Mouse (Mus musculus): Measurements from ENCODE around the gene Cox4i1. TPM values are rescaled to one million over a fixed set of nuclear protein-coding genes. Genes with fewer than 3 reads are reported as not detected.

The Cox4i1 gene
- polyA plus RNA-seq (2014; fragmentation: Illumina TruSeq; extraction: RNeasy Lipid Tissue Mini Kit (QIAGEN cat#74804); ENCODE audit: insufficient read depth, low read depth, low replicate concordance) = 876 TPM

GRCm38 (mm10) chr8:120667561-120668373 lies at the start of gene Cox4i1, which contains the start of gene Gm27021:
TSS of gene Cox4i1 (plus strand) at chr8:120668222.
TSS of gene Gm27021 (minus strand) at chr8:120668079.

GRCm38 (mm10) chr8:120647532-120647931 lies 20.5 kb upstream of the Cox4i1 start, which contains the start of gene 1190005I06Rik:
TSS of gene 1190005I06Rik (minus strand) at chr8:120647632.

DNA sequence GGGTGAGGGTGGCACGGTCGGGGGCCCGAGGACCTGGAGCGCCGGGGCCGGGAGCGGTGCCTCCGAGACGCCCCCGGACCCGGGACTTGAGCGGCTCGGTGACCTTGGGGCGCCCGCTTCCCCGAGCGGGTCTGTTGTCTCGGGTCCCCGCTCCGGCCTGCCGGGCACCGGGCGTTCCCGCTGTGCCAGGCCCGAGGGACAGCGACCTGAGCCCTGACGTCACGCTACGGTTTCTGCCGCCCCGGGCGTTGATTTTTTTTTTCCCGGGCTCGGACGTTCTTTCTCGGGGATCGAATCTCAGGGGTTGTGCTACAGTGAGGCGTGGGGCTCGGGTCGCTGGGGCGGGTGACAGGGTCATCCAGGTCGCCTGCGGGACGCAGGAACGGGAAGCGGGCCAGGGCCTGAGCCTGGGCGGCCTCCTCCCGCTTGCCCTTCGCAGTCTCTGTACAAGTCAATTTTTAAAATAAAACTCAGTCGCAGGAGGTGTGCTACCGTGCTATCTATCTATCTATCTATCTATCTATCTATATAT lies 418 bp downstream of the Cox4i1 start, which contains the start of gene Emc8:
Emc8 (minus strand) TSS at position 200 of the 532 bp plus-strand sequence.

Other genes with a start within 250 kb of the Cox4i1 start
- 1.2 TPM for gene Gins2, start 78.9 kb upstream of the Cox4i1 start, polyA plus RNA-seq (2014; fragmentation: Illumina TruSeq; extraction: RNeasy Lipid Tissue Mini Kit (QIAGEN cat#74804); ENCODE audit: insufficient read depth, low read depth, low replicate concordance)
- 2.8 TPM for gene 1190005I06Rik, start 20.6 kb upstream of the Cox4i1 start, polyA plus RNA-seq (2014; fragmentation: Illumina TruSeq; extraction: RNeasy Lipid Tissue Mini Kit (QIAGEN cat#74804); ENCODE audit: insufficient read depth, low read depth, low replicate concordance)
- gene Gm27021, start 143 bp upstream of the Cox4i1 start, polyA plus RNA-seq (2014; fragmentation: Illumina TruSeq; extraction: RNeasy Lipid Tissue Mini Kit (QIAGEN cat#74804); ENCODE audit: insufficient read depth, low read depth, low replicate concordance) = 0.48 TPM
- 46.4 TPM for gene Emc8, start 351 bp downstream of the Cox4i1 start, polyA plus RNA-seq (2014; fragmentation: Illumina TruSeq; extraction: RNeasy Lipid Tissue Mini Kit (QIAGEN cat#74804); ENCODE audit: insufficient read depth, low read depth, low replicate concordance)
- 20.2 TPM for gene Irf8, start 68.1 kb downstream of the Cox4i1 start, polyA plus RNA-seq (2014; fragmentation: Illumina TruSeq; extraction: RNeasy Lipid Tissue Mini Kit (QIAGEN cat#74804); ENCODE audit: insufficient read depth, low read depth, low replicate concordance)